Mouse (Mus musculus): ENCODE results near the gene E130114P18Rik. TPM values are rescaled to one million over a fixed set of nuclear protein-coding genes. Genes with fewer than 3 reads are reported as not detected.

The E130114P18Rik gene
- polyA plus RNA-seq, 1 experiment from 2014 or later: 2.5 TPM

DNA sequence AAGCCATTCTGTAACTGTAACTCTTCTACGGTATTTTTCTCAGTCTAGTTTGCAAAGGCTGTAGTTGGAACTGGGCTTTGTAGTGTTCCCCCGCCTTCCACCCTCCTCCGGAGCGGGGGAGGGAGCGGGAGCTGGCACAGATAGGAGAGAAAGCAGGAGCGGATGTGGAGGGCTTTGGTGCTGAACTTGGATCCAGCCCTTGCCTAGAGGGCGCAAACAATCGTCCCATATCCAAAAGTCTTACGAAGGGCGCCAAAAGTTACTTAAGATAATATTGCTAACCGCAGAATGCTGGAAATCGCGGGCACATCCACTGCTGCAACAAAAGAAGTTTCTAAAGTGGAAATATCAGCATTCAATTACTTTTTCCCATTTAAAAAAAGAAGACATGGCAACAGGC, 2.8 kb downstream of the E130114P18Rik start:
- Histone ChIP-seq H3K27me3 (ENCODE audit: control insufficient read depth, insufficient read depth, low read length) (no peaks in the 10 kb centered on the region), H3K9me3 (replicated peaks; ENCODE audit: control insufficient read depth, low read length) (no peaks in the 10 kb centered on the region), H3K27ac (ENCODE audit: low read length) (peak overlapping the region; percentile 98), H3K4me2 (ENCODE audit: low read depth, low read length) (peak overlapping the region; percentile 65), H3K4me3 (replicated peaks; ENCODE audit: low read length) (peak overlapping the region; percentile 89), H3K9ac (ENCODE audit: low read length) (peak overlapping the region; percentile 54), H3K4me1 (ENCODE audit: control insufficient read depth, insufficient read depth, low read length) (peaks cover 16% of the 10 kb centered on the region), H3K36me3 (ENCODE audit: control insufficient read depth, insufficient read depth, low read length) (no peaks in the 10 kb centered on the region)
- under 1% methylated on average over 13 of the region's 13 CpGs for WGBS
- ATAC-seq (ENCODE audit: insufficient read depth, low FRiP score): no peak

DNA sequence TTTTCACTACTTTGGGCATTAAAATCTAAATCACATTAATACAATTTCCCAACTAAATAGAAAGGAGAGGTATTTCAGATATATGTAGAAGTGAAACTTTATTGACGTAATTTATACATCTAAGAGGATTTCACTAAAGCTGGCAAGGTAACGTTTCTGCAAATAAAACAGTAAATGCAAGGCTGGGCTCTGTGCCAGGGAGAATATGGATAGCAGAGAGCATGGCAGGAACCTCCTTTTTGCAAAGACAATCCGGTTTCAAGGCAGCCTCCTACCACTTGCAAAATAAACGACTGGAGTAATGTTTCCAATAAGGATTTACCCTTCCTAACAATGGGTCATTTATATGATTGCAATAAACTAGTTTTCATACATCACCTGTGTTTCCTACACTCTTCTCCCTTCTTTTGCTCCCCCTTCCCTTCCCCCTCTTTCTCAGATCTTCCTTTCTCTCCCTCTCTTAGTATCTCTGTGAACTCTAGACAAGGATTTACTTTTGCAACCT, 3.4 kb downstream of the E130114P18Rik start:
- ATAC-seq (ENCODE audit: insufficient read depth, low FRiP score): no peak
- Histone ChIP-seq H3K27ac (ENCODE audit: low read length) (peak overlapping the region; percentile 98), H3K27me3 (ENCODE audit: control insufficient read depth, insufficient read depth, low read length) (no peaks in the 10 kb centered on the region), H3K9me3 (replicated peaks; ENCODE audit: control insufficient read depth, low read length) (no peaks in the 10 kb centered on the region), H3K4me3 (replicated peaks; ENCODE audit: low read length) (peak overlapping the region; percentile 89), H3K4me1 (ENCODE audit: control insufficient read depth, insufficient read depth, low read length) (peaks cover 16% of the 10 kb centered on the region), H3K36me3 (ENCODE audit: control insufficient read depth, insufficient read depth, low read length) (no peaks in the 10 kb centered on the region), H3K4me2 (ENCODE audit: low read depth, low read length) (peak overlapping the region; percentile 65), H3K9ac (ENCODE audit: low read length) (no peak overlapping the region; the same call in 1 of the 2 replicates)
- WGBS: 12% methylated on average over 4 of the region's 4 CpGs

DNA sequence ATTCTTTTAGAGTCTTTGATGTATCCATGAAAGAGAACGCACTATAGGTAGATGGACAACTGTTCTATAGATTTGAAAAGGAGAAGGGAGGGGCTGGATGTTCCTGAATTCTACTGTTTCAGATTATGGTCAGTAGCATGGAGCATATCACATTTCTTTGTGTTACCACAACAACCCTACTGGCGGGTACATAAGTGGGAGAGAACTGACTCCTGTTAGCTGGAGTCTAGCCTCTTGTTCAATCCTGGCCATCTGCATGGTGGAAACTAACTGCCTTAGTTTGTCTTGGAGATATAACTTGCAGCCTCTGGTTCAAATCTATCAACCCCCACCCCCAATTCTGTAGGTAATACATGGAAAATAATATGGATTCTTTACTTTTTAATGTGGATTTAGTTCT, 4.1 kb downstream of the E130114P18Rik start:
- H3K27me3 ChIP-seq (ENCODE audit: control insufficient read depth, insufficient read depth, low read length): no peaks in the 10 kb centered on the region
- H3K9me3 ChIP-seq (replicated peaks; ENCODE audit: control insufficient read depth, low read length): no peaks in the 10 kb centered on the region
- H3K4me1 ChIP-seq (ENCODE audit: control insufficient read depth, insufficient read depth, low read length): peaks cover 16% of the 10 kb centered on the region
- peak overlapping the region; percentile 54 for H3K4me3 ChIP-seq (replicated peaks; ENCODE audit: low read length)
- H3K4me2 ChIP-seq (ENCODE audit: low read depth, low read length): peak overlapping the region; percentile 53
- peak overlapping the region; percentile 49 for H3K9ac ChIP-seq (ENCODE audit: low read length)
- no peak for ATAC-seq (ENCODE audit: insufficient read depth, low FRiP score)
- H3K27ac ChIP-seq (ENCODE audit: low read length): peak overlapping the region; percentile 97
- WGBS: 59% methylated on average over 2 of the region's 2 CpGs
- no peaks in the 10 kb centered on the region for H3K36me3 ChIP-seq (ENCODE audit: control insufficient read depth, insufficient read depth, low read length)

- Histone ChIP-seq H3K27ac (ENCODE audit: low read length) (peak overlapping the region; percentile 97), H3K36me3 (ENCODE audit: control insufficient read depth, insufficient read depth, low read length) (no peaks in the 10 kb centered on the region), H3K4me3 (replicated peaks; ENCODE audit: low read length) (peak overlapping the region; percentile 54), H3K9me3 (replicated peaks; ENCODE audit: control insufficient read depth, low read length) (no peaks in the 10 kb centered on the region), H3K4me1 (ENCODE audit: control insufficient read depth, insufficient read depth, low read length) (peaks cover 16% of the 10 kb centered on the region), H3K4me2 (ENCODE audit: low read depth, low read length) (peak overlapping the region; percentile 53), H3K9ac (ENCODE audit: low read length) (peak overlapping the region; percentile 49), H3K27me3 (ENCODE audit: control insufficient read depth, insufficient read depth, low read length) (no peaks in the 10 kb centered on the region)
- WGBS: under 1% methylated on average over 14 of the region's 14 CpGs
- ATAC-seq (ENCODE audit: insufficient read depth, low FRiP score): peak; percentile 80
Measured at GRCm38 (mm10) chr4:97773110-97773593, 4.7 kb downstream of the E130114P18Rik start.

GRCm38 (mm10) chr4:97772641-97773040, 5.2 kb downstream of the E130114P18Rik start, which contains the start of gene Nfia:
TSS of gene Nfia (plus strand) at chr4:97772734.
- H3K9me3 ChIP-seq (replicated peaks; ENCODE audit: control insufficient read depth, low read length): no peaks in the 10 kb centered on the region
- peak within 1 kb of the TSS; percentile 97 for H3K27ac ChIP-seq (ENCODE audit: low read length)
- no peaks in the 10 kb centered on the region for H3K36me3 ChIP-seq (ENCODE audit: control insufficient read depth, insufficient read depth, low read length)
- under 1% methylated on average over 9 of the region's 9 CpGs for WGBS
- peaks cover 16% of the 10 kb centered on the region for H3K4me1 ChIP-seq (ENCODE audit: control insufficient read depth, insufficient read depth, low read length)
- H3K27me3 ChIP-seq (ENCODE audit: control insufficient read depth, insufficient read depth, low read length): no peaks in the 10 kb centered on the region
- H3K4me3 ChIP-seq (replicated peaks; ENCODE audit: low read length): peak within 1 kb of the TSS; percentile 54
- ATAC-seq (ENCODE audit: insufficient read depth, low FRiP score): no peak
- peak within 1 kb of the TSS; percentile 68 for H3K9ac ChIP-seq (ENCODE audit: low read length)
- peak within 1 kb of the TSS; percentile 82 for H3K4me2 ChIP-seq (ENCODE audit: low read depth, low read length)

DNA sequence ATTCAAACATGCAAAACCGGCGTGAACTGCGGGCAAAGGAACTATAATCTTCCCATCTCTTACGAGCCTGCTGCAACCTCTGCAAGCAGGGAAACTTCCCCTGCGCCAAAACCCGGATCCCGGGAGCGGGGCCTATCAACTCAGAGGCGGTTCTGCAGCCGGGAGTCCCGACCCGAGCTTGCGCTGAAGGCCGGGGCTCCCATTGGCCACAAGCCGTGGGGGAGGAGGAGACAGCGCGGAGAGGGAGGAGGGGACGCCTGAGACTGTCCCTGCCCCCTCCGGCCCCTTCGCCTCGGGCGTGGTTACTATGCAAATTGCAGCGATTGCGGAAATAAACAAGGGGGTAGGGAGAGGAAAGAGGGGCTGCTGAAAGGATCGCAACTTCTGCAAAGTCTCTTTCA, 5.8 kb downstream of the E130114P18Rik start:
- peaks cover 16% of the 10 kb centered on the region for H3K4me1 ChIP-seq (ENCODE audit: control insufficient read depth, insufficient read depth, low read length)
- ATAC-seq (ENCODE audit: insufficient read depth, low FRiP score): peak; percentile 95
- H3K9ac ChIP-seq (ENCODE audit: low read length): peak overlapping the region; percentile 68
- H3K27me3 ChIP-seq (ENCODE audit: control insufficient read depth, insufficient read depth, low read length): no peaks in the 10 kb centered on the region
- H3K36me3 ChIP-seq (ENCODE audit: control insufficient read depth, insufficient read depth, low read length): no peaks in the 10 kb centered on the region
- peak overlapping the region; percentile 54 for H3K4me3 ChIP-seq (replicated peaks; ENCODE audit: low read length)
- peak overlapping the region; percentile 97 for H3K27ac ChIP-seq (ENCODE audit: low read length)
- H3K4me2 ChIP-seq (ENCODE audit: low read depth, low read length): peak overlapping the region; percentile 82
- H3K9me3 ChIP-seq (replicated peaks; ENCODE audit: control insufficient read depth, low read length): no peaks in the 10 kb centered on the region
- WGBS: under 1% methylated on average over 25 of the region's 25 CpGs

DNA sequence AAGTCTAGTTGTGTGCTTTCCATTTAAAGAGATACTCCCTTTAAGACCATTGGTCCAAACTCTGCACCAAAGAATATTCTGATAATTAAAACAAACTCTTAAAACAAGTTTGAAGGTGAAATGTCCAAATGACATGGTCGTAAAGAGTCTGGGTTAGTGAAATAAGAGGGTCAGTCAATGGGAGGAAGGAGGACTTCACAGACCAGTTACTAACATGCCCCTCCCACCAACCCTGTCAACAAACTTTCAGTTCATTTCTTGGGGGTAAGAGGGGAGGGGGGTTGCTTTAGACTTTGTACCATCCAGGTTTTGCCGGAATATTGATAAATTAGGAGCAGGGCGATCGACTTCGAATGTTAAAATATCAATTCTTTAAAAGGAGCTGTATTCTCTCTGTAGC, 6.5 kb downstream of the E130114P18Rik start:
- H3K36me3 ChIP-seq (ENCODE audit: control insufficient read depth, insufficient read depth, low read length): no peaks in the 10 kb centered on the region
- peaks cover 16% of the 10 kb centered on the region for H3K4me1 ChIP-seq (ENCODE audit: control insufficient read depth, insufficient read depth, low read length)
- peak overlapping the region; percentile 82 for H3K4me2 ChIP-seq (ENCODE audit: low read depth, low read length)
- peak overlapping the region; percentile 54 for H3K4me3 ChIP-seq (replicated peaks; ENCODE audit: low read length)
- no peaks in the 10 kb centered on the region for H3K27me3 ChIP-seq (ENCODE audit: control insufficient read depth, insufficient read depth, low read length)
- ATAC-seq (ENCODE audit: insufficient read depth, low FRiP score): no peak
- H3K9ac ChIP-seq (ENCODE audit: low read length): peak overlapping the region; percentile 68
- no peaks in the 10 kb centered on the region for H3K9me3 ChIP-seq (replicated peaks; ENCODE audit: control insufficient read depth, low read length)
- H3K27ac ChIP-seq (ENCODE audit: low read length): peak overlapping the region; percentile 97
- WGBS: 10% methylated on average over 5 of the region's 5 CpGs

- Histone ChIP-seq H3K27ac (ENCODE audit: low read length) (no peak overlapping the region), H3K9me3 (replicated peaks; ENCODE audit: control insufficient read depth, low read length) (no peaks in the 10 kb centered on the region), H3K4me1 (ENCODE audit: control insufficient read depth, insufficient read depth, low read length) (peaks cover 11% of the 10 kb centered on the region), H3K36me3 (ENCODE audit: control insufficient read depth, insufficient read depth, low read length) (no peaks in the 10 kb centered on the region), H3K4me3 (replicated peaks; ENCODE audit: low read length) (no peak overlapping the region), H3K27me3 (ENCODE audit: control insufficient read depth, insufficient read depth, low read length) (no peaks in the 10 kb centered on the region), H3K4me2 (ENCODE audit: low read depth, low read length) (no peak overlapping the region), H3K9ac (ENCODE audit: low read length) (no peak overlapping the region)
- ATAC-seq (ENCODE audit: insufficient read depth, low FRiP score): no peak
- no CpG with 5 or more reads among the region's 1 CpGs for WGBS
Measured at GRCm38 (mm10) chr4:97769861-97770260, 8.0 kb downstream of the E130114P18Rik start.

- ATAC-seq (ENCODE audit: insufficient read depth, low FRiP score): no peak
- Histone ChIP-seq H3K4me3 (replicated peaks; ENCODE audit: low read length) (no peak overlapping the region), H3K4me1 (ENCODE audit: control insufficient read depth, insufficient read depth, low read length) (no peaks in the 10 kb centered on the region), H3K36me3 (ENCODE audit: control insufficient read depth, insufficient read depth, low read length) (no peaks in the 10 kb centered on the region), H3K4me2 (ENCODE audit: low read depth, low read length) (no peak overlapping the region), H3K27ac (ENCODE audit: low read length) (no peak overlapping the region), H3K9me3 (replicated peaks; ENCODE audit: control insufficient read depth, low read length) (no peaks in the 10 kb centered on the region), H3K9ac (ENCODE audit: low read length) (no peak overlapping the region), H3K27me3 (ENCODE audit: control insufficient read depth, insufficient read depth, low read length) (no peaks in the 10 kb centered on the region)
- 88% methylated on average over 5 of the region's 5 CpGs for WGBS
Measured at GRCm38 (mm10) chr4:97767516-97767915, 10.4 kb downstream of the E130114P18Rik start.

Data from stomach, embryonic 16.5 days (tissue).